Mouse (Mus musculus): Measurements from ENCODE around the gene Tm4sf4.
A peak's percentile ranks its signal among the peaks of the same experiment; 100 is the strongest.

Tm4sf4 gene

GRCm38 (mm10) chr3:57425089-57425730 is at the start of gene Tm4sf4:
Gene Tm4sf4 (plus strand): TSS chr3:57425314.
- DNase-seq, result peak; percentile 4

- DNase-seq, result no peak
Measured at GRCm38 (mm10) chr3:57386423-57386822, 38.7 kb upstream of the Tm4sf4 start.

- no peak for DNase-seq
Measured at GRCm38 (mm10) chr3:57386895-57387294, 38.2 kb upstream of the Tm4sf4 start.

- DNase-seq, result no peak
Measured at GRCm38 (mm10) chr3:57387593-57387992, 37.5 kb upstream of the Tm4sf4 start.

DNA sequence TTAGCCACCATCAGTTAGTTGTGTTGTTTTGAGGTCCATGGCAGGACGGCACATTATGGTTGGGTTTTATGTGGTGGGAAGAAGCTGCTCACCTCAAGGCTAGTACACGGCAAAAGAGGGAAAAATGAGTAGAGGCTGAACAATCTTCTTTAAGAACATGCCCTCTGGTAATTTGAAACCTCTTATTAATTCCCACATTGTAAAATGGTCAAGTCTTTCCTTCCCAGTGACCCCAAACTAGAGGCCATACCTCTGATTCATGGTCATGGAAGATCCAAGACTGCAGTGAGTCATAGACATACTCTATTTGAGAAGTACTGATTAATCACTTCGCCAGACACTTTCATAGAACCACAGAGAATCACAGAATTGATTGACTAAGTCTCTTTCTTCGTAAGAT is 13.6 kb upstream of the Tm4sf4 start:
- no peak for DNase-seq

- no peak for DNase-seq
Measured at GRCm38 (mm10) chr3:57420233-57420632, 4.9 kb upstream of the Tm4sf4 start.

DNA sequence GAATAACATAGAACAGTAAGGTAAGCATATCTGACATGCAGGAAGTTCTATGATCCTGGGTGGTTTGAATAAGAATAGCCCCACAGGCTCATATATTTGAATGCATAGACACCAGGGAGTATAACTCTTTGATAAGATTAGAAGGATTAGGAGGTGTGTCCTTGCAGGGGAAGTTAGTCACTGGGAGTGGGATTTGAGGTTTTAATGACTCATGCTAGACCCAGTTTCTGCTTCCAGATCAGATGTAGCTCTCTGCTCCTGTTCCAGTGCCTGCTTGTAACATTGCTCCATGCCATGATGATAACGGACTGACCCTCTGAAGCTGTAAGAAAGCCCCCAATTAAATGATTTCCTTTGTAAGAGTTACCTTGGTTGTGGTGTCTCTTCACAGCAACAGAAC is 4.5 kb upstream of the Tm4sf4 start:
- DNase-seq, result no peak

DNA sequence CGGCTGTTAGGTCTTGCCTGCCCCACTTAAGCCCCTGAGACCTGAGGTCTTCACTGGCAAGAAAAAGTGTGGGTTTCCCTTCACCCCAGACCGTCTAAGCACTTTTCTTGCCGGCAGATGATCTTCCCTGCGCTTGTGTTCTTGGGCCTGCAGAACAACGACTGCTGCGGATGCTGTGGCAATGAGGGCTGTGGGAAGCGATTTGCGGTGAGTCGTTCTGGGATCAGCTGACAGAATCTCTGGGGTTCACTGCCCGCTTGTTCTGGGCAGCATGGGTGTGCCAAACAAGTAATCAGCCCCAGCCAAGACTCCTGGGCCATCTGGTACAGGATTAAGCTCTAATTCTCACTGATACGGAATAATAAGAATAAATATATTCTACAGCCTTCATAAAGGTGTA is 1.2 kb downstream of the Tm4sf4 start:
- no peak for DNase-seq

- DNase-seq, result peak; percentile 17
Measured at GRCm38 (mm10) chr3:57428682-57429464, 3.8 kb downstream of the Tm4sf4 start.

DNA sequence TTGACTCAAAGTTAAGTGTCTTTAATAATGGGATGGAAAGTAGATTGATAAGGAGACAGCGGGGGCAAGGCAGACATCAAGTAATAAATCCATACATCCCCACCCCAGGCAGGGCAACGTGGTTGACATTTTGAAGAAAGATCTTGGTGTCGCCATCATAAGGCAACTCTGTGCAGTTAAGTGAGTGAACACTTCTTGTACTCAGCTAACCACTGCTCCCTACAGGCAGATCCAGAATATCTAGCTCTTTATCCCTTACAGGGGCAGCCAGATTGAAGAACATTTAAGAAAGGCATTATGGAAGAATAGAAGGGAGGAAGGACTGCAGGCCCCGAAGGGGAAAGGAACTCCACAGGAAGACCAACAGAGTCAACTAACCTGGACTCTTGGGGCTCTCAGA is 4.4 kb downstream of the Tm4sf4 start:
- DNase-seq, result no peak

DNA sequence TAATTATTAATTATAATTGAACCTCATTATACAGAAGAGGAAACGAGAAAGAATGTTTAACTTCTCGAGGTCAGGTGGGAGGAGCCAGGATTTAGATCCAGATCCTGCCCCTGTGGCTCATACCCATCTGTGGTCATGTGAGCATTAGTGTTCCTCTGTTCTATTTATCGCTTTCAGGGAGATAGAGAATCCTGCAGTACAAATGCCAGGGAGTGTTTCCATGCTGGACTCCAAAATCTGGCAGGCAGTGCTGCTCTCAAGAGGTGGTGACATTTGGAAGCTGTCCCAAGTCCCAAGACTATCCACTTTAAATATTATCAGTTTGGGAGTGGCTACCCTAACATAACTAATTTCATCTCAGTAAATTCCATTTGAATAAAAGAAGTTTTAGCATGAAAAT is 6.6 kb downstream of the Tm4sf4 start:
- DNase-seq, result no peak

- no peak for DNase-seq
Measured at GRCm38 (mm10) chr3:57435364-57435763, 10.2 kb downstream of the Tm4sf4 start.

- DNase-seq, result no peak
Measured at GRCm38 (mm10) chr3:57440956-57441355, 15.8 kb downstream of the Tm4sf4 start.

GRCm38 (mm10) chr3:57445706-57446105 is 20.6 kb downstream of the Tm4sf4 start:
- DNase-seq, result peak; percentile 49

GRCm38 (mm10) chr3:57447889-57448288 is 22.8 kb downstream of the Tm4sf4 start:
- DNase-seq, result no peak

DNA sequence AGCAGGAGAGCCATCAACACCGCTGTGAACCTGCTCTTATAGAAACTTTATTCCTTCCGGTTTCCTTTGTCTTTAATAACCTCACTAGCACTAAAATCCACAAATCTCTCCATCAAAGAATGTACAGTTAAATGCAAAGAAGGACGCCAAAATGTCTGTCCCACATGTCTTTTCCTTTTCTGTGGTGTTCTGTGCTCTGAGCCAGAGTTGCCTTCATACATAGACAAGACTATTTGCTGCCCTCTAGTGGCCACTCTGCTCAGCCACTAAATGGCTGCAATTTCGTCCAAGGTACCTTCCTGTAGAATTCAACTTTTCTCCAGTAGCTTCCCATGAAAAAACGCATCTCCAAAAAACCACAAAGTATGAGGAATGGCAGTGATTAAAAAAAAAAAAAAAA is 23.3 kb downstream of the Tm4sf4 start:
- peak; percentile 66 for DNase-seq

DNA sequence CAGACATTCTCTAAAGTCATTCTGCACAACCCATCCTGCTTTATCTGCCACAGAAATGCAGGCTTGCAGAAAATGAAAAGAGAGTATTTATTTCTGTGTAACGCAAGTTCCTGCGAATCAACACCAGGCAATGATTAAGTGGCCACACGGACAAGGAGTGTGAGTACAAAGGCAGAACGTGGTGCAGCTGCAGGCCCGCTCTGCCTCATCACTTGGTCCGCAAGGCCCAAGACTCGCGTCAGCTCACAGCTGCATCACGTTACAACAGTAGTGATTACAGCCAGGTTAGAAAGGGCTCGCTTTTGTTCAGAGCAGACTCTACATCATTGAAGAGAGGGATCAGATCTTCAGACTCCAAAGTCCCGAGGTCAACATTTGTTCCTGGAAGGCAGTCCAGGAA is 33.5 kb downstream of the Tm4sf4 start:
- DNase-seq, result no peak

DNA sequence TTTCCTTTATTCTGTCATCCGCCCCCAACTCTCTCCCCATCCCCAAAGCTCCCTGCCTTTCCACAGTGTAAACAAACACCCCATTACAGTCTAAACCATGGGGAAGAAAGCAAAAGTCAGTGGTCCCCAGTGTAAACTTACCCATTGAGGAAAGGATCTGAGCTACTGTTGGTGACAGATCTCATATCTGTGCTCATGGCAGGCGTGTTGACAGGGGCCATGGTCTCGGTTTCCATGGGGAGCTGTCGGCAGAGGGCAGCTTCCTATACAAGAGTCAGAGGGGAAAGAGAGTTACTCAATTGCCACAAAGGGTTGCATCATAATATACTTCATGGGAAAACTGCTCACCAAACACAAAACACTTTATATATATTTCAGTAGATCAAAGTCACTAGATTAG is 38.2 kb downstream of the Tm4sf4 start:
- no peak for DNase-seq

DNA sequence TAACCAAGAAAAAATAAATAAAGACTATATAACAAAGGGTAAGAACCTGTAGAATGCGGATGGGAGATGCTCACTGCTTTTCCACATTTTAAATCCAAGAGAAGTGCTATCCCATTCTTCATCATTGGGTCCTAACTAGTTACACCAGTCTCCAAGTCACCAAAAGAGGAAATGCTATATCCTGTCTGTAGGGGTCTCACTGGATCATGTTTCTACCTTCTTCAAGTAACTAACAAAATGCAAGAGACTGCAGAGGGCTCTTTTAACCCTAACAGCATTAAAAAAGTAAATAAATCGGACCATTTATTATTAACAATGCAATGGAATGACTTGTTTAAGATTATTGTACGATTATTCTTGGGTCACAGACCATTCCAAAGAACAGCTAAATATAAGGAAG is 41.2 kb downstream of the Tm4sf4 start:
- DNase-seq, result no peak

- DNase-seq, result no peak
Measured at GRCm38 (mm10) chr3:57469325-57469724, 44.2 kb downstream of the Tm4sf4 start.

GRCm38 (mm10) chr3:57470326-57470725 is 45.2 kb downstream of the Tm4sf4 start:
- peak; percentile 13 for DNase-seq

DNA sequence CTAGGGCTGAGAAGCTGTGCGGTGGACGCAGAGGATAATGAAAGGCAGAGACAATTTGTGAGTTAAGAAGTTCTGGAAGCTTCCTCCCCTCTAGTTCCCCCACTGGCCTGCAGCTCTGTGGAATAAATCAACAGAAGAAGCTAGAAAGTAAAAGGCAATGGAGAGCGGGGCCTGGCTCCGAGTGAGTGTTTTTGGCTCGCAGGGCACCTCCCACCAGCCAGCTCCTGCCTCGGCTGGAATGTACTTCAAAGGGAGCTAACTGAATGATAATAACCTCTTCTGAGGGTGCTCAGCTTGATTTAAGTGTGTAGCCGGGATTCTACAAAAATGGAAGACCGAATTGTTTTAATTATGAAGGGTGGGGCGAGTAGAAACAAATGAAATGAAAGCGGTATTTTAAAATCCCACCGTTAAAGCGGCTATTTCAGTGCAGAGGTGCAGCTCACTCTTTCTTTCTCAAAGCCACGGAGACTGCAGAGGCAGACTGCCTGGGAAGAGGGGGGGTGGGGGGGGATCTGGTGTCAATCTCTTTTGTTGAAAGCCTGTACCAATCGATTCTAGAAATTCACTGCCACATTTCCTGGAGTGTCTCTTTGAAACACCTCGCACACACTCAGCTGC is 46.0 kb downstream of the Tm4sf4 start:
- DNase-seq, result peak; percentile 32

- peak; percentile 8 for DNase-seq
Measured at GRCm38 (mm10) chr3:57472407-57472806, 47.3 kb downstream of the Tm4sf4 start.

DNA sequence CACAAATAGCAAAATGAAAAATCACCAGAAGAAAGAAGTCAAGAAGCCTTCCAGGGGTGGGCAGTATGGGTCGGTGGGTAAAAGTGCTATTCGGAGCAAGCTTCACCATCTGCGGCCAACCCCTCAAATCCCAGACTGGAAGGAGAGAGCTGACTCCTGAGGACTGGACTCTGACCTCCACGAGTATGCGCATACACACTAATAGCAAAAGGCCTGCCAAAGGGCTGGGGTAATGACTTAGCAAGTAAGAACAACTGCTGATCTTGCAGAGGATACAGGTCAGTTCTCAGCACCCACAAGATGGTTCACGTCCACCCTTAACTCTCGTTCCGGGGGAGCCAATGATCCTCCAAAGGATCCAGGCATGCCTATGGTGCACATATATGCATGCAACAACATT is 49.3 kb downstream of the Tm4sf4 start:
- no peak for DNase-seq
